Comparison of ENCODE assay signal across 8 mouse cellular contexts in the genomic region with DNA sequence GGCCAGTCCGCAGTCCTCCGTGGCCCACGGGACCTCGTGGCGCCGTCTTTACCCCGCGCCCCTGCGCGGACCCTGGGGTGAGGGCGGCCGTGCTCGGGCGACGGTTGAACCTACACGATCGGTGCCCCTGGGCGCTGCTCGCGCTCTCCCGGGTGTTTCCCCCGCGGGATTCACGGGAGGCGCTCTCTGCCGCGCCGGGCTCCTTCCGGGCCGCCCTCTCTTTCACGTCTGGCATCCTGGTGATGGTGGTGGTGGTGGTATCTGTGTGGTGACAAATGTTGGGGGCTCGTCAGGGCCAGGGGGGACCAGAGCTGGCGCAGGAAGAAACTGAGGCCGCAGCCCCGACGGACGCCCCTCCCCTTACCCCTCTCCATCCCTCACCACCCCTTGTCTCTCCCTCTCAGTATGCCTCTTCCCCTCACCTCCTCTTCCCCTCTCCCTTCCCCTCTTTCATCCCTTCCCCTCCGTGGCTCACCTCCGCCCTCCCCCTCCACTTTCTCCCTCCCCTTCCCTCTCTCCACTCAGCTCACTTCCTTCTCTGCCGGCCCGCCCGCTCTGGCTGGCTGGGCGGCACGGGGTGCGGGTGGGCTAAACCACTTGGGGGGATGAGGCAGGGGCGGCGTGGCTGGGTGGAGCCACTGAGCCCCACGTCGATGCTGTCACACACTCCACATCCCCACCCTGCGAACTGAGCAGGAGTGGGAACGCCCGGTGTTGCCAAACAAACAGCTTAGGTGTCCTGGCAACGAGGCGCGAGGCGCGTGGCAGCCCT. TPM values are rescaled to one million over a fixed set of nuclear protein-coding genes. Genes with fewer than 3 reads are reported as not detected.
A peak's percentile ranks its signal among the peaks of the same experiment; 100 is the strongest.
DNase-seq lines count a peak whose midpoint lies in the region; ATAC-seq and TF ChIP-seq lines count a peak whose summit lies in the region.

Gene Tcp11, minus strand, starts transcription at position 595 of the 772 bp plus-strand sequence.

- peak within 1 kb of the TSS; percentile 5; the same call in 1 of the 2 replicates for H3K27ac ChIP-seq in ES-Bruce4 (ENCODE audit: insufficient read depth, low read length)
- H3K27ac ChIP-seq in embryonic facial prominence, embryonic 10.5 days (replicated peaks): peak within 1 kb of the TSS; percentile 63
- H3K27ac ChIP-seq in hindbrain, embryonic 13.5 days: no peak within 1 kb of the TSS
- no peak within 1 kb of the TSS for H3K27ac ChIP-seq in liver, embryonic 14.5 days

- peaks cover 5% of the 10 kb centered on the region for H3K4me1 ChIP-seq in ES-Bruce4 (ENCODE audit: control insufficient read depth, insufficient read depth, low read length)
- peaks cover 34% of the 10 kb centered on the region for H3K4me1 ChIP-seq in embryonic facial prominence, embryonic 10.5 days
- peaks cover 18% of the 10 kb centered on the region for H3K4me1 ChIP-seq in hindbrain, embryonic 13.5 days (replicated peaks)
- H3K4me1 ChIP-seq in liver, embryonic 14.5 days (replicated peaks; ENCODE audit: control insufficient read depth in 2 of 2, insufficient read depth in 2 of 2, low read length in 1 of 2): peaks cover 1 to 3% of the 10 kb centered on the region in 2 experiments; a peak in 3 of 4 replicates

- H3K4me2 ChIP-seq in hindbrain, embryonic 13.5 days: peak within 1 kb of the TSS; percentile 98
- H3K4me2 ChIP-seq in liver, embryonic 14.5 days (ENCODE audit: low read depth): peak within 1 kb of the TSS; percentile 87

- TF ChIP-seq POLR2A in ES-Bruce4 (IDR thresholded peaks at IDR 0.05; ENCODE audit: insufficient read depth, low read length): no peak

- DNase-seq in gastrocnemius, postnatal 14 days: peak; percentile 50
- no peak for DNase-seq in gastrocnemius, adult 8-10 months (ENCODE audit: low spot score in 2 of 2)
- DNase-seq in embryonic facial prominence, embryonic 10.5 days (ENCODE audit: low spot score): peak; percentile 89
- DNase-seq in liver, embryonic 14.5 days (ENCODE audit: low read depth in 3 of 3, low spot score in 3 of 3): peak; percentile 9 to 50 (median 17)
- peak; percentile 83 for DNase-seq in naive thymus-derived CD4-positive, alpha-beta T cell, adult 2 months (ENCODE audit: low read depth)
- peak; percentile 87 for DNase-seq in thymus, postnatal 25 days

- intact Hi-C loops in gastrocnemius, postnatal 14 days (cut with DNase I; ENCODE audit: low total_unique reads): loop anchor here (5.0 kb wide), 1 partner anchor 82 kb away; no protein-coding TSS in a partner anchor

- peak within 1 kb of the TSS; percentile 86 for H3K9ac ChIP-seq in ES-Bruce4 (ENCODE audit: low read depth, poor library complexity, severe bottlenecking)
- peak within 1 kb of the TSS; percentile 77 for H3K9ac ChIP-seq in hindbrain, embryonic 13.5 days
- peak within 1 kb of the TSS; percentile 45 for H3K9ac ChIP-seq in liver, embryonic 14.5 days (replicated peaks)

- 1% methylated on average over 57 of the region's 57 CpGs for WGBS in embryonic facial prominence, embryonic 10.5 days
- WGBS in hindbrain, embryonic 13.5 days: 1% methylated on average over 46 of the region's 57 CpGs
- WGBS in liver, embryonic 14.5 days (ENCODE audit: insufficient replicate concordance): 2% methylated on average over 50 of the region's 57 CpGs

- H3K9me3 ChIP-seq in ES-Bruce4 (replicated peaks; ENCODE audit: control insufficient read depth, insufficient read depth, low read length, poor library complexity, severe bottlenecking): no peaks in the 10 kb centered on the region
- no peaks in the 10 kb centered on the region for H3K9me3 ChIP-seq in embryonic facial prominence, embryonic 10.5 days
- no peaks in the 10 kb centered on the region for H3K9me3 ChIP-seq in hindbrain, embryonic 13.5 days
- no peaks in the 10 kb centered on the region for H3K9me3 ChIP-seq in liver, embryonic 14.5 days (ENCODE audit: control insufficient read depth, low read length)

- H3K4me3 ChIP-seq in ES-Bruce4 (ENCODE audit: low read depth, low read length): peak within 1 kb of the TSS; percentile 71
- peak within 1 kb of the TSS; percentile 71 for H3K4me3 ChIP-seq in embryonic facial prominence, embryonic 10.5 days
- peak within 1 kb of the TSS; percentile 66 for H3K4me3 ChIP-seq in hindbrain, embryonic 13.5 days
- H3K4me3 ChIP-seq in liver, embryonic 14.5 days (ENCODE audit: insufficient read depth in 1 of 2, low read depth in 2 of 2, low read length in 2 of 2): peak within 1 kb of the TSS; percentile 53 to 59

- no peak for TF ChIP-seq CTCF in ES-Bruce4 (IDR thresholded peaks at IDR 0.05; ENCODE audit: low read depth, low read length)
- no peak for TF ChIP-seq CTCF in liver, embryonic 14.5 days (IDR thresholded peaks at IDR 0.05; ENCODE audit: low read depth)

- 0 out of 2 replicates have a peak, but pooled peaks have one; percentile 5 for TF ChIP-seq EP300 in ES-Bruce4 (IDR thresholded peaks at IDR 0.05; ENCODE audit: insufficient read depth, low read depth, low read length)
- no peak for TF ChIP-seq EP300 in liver, embryonic 14.5 days (IDR thresholded peaks at IDR 0.05; ENCODE audit: low read depth)

- peak; percentile 91 for ATAC-seq in hindbrain, embryonic 13.5 days (ENCODE audit: low FRiP score)
- peak; percentile 15; the same call in 1 of the 2 replicates for ATAC-seq in liver, embryonic 14.5 days (ENCODE audit: insufficient read depth)

- no peaks in the 10 kb centered on the region for H3K27me3 ChIP-seq in ES-Bruce4 (ENCODE audit: control insufficient read depth, insufficient read depth, low read length, poor library complexity, severe bottlenecking)
- peaks cover 59% of the 10 kb centered on the region for H3K27me3 ChIP-seq in embryonic facial prominence, embryonic 10.5 days (replicated peaks; ENCODE audit: low read depth, poor library complexity, severe bottlenecking)
- peaks cover 16% of the 10 kb centered on the region; the same call in 1 of the 2 replicates for H3K27me3 ChIP-seq in hindbrain, embryonic 13.5 days
- peaks cover 6% of the 10 kb centered on the region; the same call in 1 of the 2 replicates for H3K27me3 ChIP-seq in liver, embryonic 14.5 days (ENCODE audit: control insufficient read depth, insufficient read depth, low read length)

- H3K36me3 ChIP-seq in ES-Bruce4 (ENCODE audit: control insufficient read depth, insufficient read depth, low read length, poor library complexity, severe bottlenecking): no peaks in the 10 kb centered on the region
- H3K36me3 ChIP-seq in embryonic facial prominence, embryonic 10.5 days (replicated peaks): no peaks in the 10 kb centered on the region
- H3K36me3 ChIP-seq in hindbrain, embryonic 13.5 days: no peaks in the 10 kb centered on the region
- H3K36me3 ChIP-seq in liver, embryonic 14.5 days (replicated peaks; ENCODE audit: control insufficient read depth, insufficient read depth, low read depth): no peaks in the 10 kb centered on the region

RNA-seq across cellular contexts. Expression of gene Tcp11, which starts in this region (rescaled TPM):
- not detected for total RNA-seq in gastrocnemius, postnatal 14 days (2021)
- total RNA-seq in gastrocnemius, adult 8-10 months (2022): not detected
- 11.6 and 18.9 TPM in 2 replicates for polyA plus RNA-seq in ES-Bruce4 (2011; ENCODE audit: insufficient read depth, insufficient read length, low read depth, missing spikeins)
- polyA plus RNA-seq in embryonic facial prominence, embryonic 10.5 days (2016; fragmentation: Nextera tagmentation; extraction: Ambion mirVana): 0.54 and 0.83 TPM in 2 replicates
- 1.4 and 1.7 TPM in 2 replicates for polyA plus RNA-seq in hindbrain, embryonic 13.5 days (2015; fragmentation: Nextera tagmentation; extraction: Ambion mirVana)
- polyA plus RNA-seq in liver, embryonic 14.5 days (2012; rRNA removed): 0.14 and 0.16 TPM in 2 replicates
- 0.13 TPM in 1 of 2 replicates, not detected in the other for polyA plus RNA-seq in liver, embryonic 14.5 days (2014; fragmentation: Nextera tagmentation; extraction: Ambion mirVana)

Comparison
In these comparisons a context has a peak if more than half of its experiments do, and no peak if none do; other contexts are left out.
1. Peak in DNase-seq in gastrocnemius, postnatal 14 days; RNA of the gene not detected or under 1 TPM.
2. Peak in DNase-seq, H3K4me3 ChIP-seq and H3K27ac ChIP-seq in embryonic facial prominence, embryonic 10.5 days; RNA of the gene not detected or under 1 TPM.
3. Peak in DNase-seq, ATAC-seq, H3K4me3 ChIP-seq, H3K9ac ChIP-seq and H3K4me2 ChIP-seq in liver, embryonic 14.5 days; RNA of the gene not detected or under 1 TPM.
4. DNase-seq: peak in naive thymus-derived CD4-positive, alpha-beta T cell, adult 2 months (single experiment) and thymus, postnatal 25 days (single experiment); none in gastrocnemius, adult 8-10 months (0 of 2).
5. Peak in every context shown above with its lines, with median percentiles within 50 percentile points of each other: H3K4me3 ChIP-seq and H3K9ac ChIP-seq.